Comparison of ENCODE assay signal across 17 mouse cellular contexts in the genomic region with DNA sequence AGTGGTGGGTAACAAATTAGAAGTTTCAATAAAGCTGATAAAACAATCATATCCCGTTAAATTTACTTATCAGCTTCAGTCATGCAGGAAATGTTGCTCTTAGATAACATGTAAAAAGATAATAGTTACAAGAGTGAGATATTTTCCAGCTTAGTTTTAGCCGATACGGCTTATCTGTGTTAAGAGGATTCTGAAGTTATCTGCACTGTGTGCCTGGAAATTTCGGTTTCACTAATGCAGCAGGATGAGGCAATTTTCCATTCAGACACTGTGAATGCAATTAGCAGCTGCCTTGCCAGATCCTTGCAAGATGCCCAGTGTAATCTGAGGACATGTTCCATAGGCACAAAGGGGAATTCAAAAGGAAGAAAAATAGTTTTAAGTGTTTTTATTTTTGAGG.
DNase-seq lines count a peak whose midpoint lies in the region; ATAC-seq and TF ChIP-seq lines count a peak whose summit lies in the region.
"Had no signal": no experiment of that assay in that cellular context is flagged by ENCODE, and none has a peak within 500 bp of the region (broad histone marks: within the 10 kb centered on the region; RNA-seq: fewer than 3 reads in every experiment).

No protein-coding gene starts in this region.

- H3K9me3 ChIP-seq in midbrain, embryonic 11.5 days (ENCODE audit: control insufficient read depth, low read length) = no peaks in the 10 kb centered on the region
- no peaks in the 10 kb centered on the region for H3K9me3 ChIP-seq in midbrain, embryonic 15.5 days
- H3K9me3 ChIP-seq: limb, embryonic 13.5 days; lung, embryonic 15.5 days had no signal

- DNase-seq in frontal cortex, postnatal 10 days (ENCODE audit: low spot score in 2 of 2) = no peak
- DNase-seq in midbrain, embryonic 11.5 days (ENCODE audit: low spot score, missing footprints) = no peak
- DNase-seq in brain, embryonic 14.5 days (ENCODE audit: low read depth) = peak; percentile 79
- peak; percentile 17 for DNase-seq in retina, embryonic 14.5 days (ENCODE audit: low spot score)
- DNase-seq in adrenal gland, adult 8-10 months = no peak
- DNase-seq: adrenal gland, postnatal 25 days; cerebellum, adult 11 months; gastrocnemius, postnatal 10 days; heart, postnatal 4 days; kidney, postnatal 14 days; layer of hippocampus, postnatal 36 days had no signal

- H3K4me3 ChIP-seq in midbrain, embryonic 11.5 days (ENCODE audit: low read depth, low read length) = no peak overlapping the region
- H3K4me3 ChIP-seq in midbrain, embryonic 15.5 days = no peak overlapping the region
- H3K4me3 ChIP-seq: limb, embryonic 13.5 days; lung, embryonic 15.5 days had no signal

- no peak overlapping the region for H3K4me2 ChIP-seq in midbrain, embryonic 11.5 days
- no peak overlapping the region for H3K4me2 ChIP-seq in midbrain, embryonic 15.5 days
- H3K4me2 ChIP-seq: heart, embryonic 11.5 days; limb, embryonic 13.5 days; lung, embryonic 15.5 days had no signal

- H3K36me3 ChIP-seq in midbrain, embryonic 11.5 days (ENCODE audit: control insufficient read depth, insufficient read depth, low read length) = no peaks in the 10 kb centered on the region
- H3K36me3 ChIP-seq in midbrain, embryonic 15.5 days (replicated peaks) = no peaks in the 10 kb centered on the region
- H3K36me3 ChIP-seq: limb, embryonic 13.5 days; lung, embryonic 15.5 days had no signal

- WGBS in midbrain, embryonic 11.5 days = 58% methylated on average over 4 of the region's 4 CpGs
- WGBS in midbrain, embryonic 15.5 days = 38% methylated on average over 4 of the region's 4 CpGs

- no peak for TF ChIP-seq CTCF in brain, embryonic 14.5 days (IDR thresholded peaks at IDR 0.05; ENCODE audit: borderline replicate concordance, extremely low read depth, insufficient read depth, insufficient read length)

- peak; percentile 94 for ATAC-seq in frontal cortex, adult (ENCODE audit: low TSS enrichment)
- ATAC-seq in midbrain, embryonic 11.5 days (ENCODE audit: low FRiP score) = 0 out of 2 replicates have a peak, but pooled peaks have one; percentile 30
- ATAC-seq in midbrain, embryonic 15.5 days (replicated peaks) = no peak
- ATAC-seq: intestine, postnatal 0 days had no signal

- TF ChIP-seq POLR2A in brain, embryonic 14.5 days (IDR thresholded peaks at IDR 0.05; ENCODE audit: borderline replicate concordance, extremely low read depth, insufficient read depth, insufficient read length, poor library complexity, severe bottlenecking) = no peak

- H3K27me3 ChIP-seq in midbrain, embryonic 11.5 days (ENCODE audit: control insufficient read depth, insufficient read depth, low read length) = no peaks in the 10 kb centered on the region
- H3K27me3 ChIP-seq in midbrain, embryonic 15.5 days (replicated peaks) = no peaks in the 10 kb centered on the region
- H3K27me3 ChIP-seq: limb, embryonic 13.5 days; lung, embryonic 15.5 days had no signal

- no peaks in the 10 kb centered on the region for H3K4me1 ChIP-seq in midbrain, embryonic 11.5 days (ENCODE audit: control insufficient read depth, insufficient read depth, low read length)
- H3K4me1 ChIP-seq in midbrain, embryonic 15.5 days = no peaks in the 10 kb centered on the region
- H3K4me1 ChIP-seq: limb, embryonic 13.5 days; lung, embryonic 15.5 days had no signal

- H3K9ac ChIP-seq in midbrain, embryonic 11.5 days (ENCODE audit: low read length) = no peak overlapping the region
- H3K9ac ChIP-seq in midbrain, embryonic 15.5 days = no peak overlapping the region
- H3K9ac ChIP-seq: limb, embryonic 13.5 days; lung, embryonic 15.5 days had no signal

- no peak overlapping the region for H3K27ac ChIP-seq in midbrain, embryonic 11.5 days (ENCODE audit: low read depth, low read length)
- no peak overlapping the region for H3K27ac ChIP-seq in midbrain, embryonic 15.5 days
- H3K27ac ChIP-seq: limb, embryonic 13.5 days; lung, embryonic 15.5 days had no signal

Comparison
In these comparisons a context has a peak if more than half of its experiments do, and no peak if none do; other contexts are left out.
1. DNase-seq: peak in brain, embryonic 14.5 days (single experiment) and retina, embryonic 14.5 days (single experiment); none in frontal cortex, postnatal 10 days (0 of 2), midbrain, embryonic 11.5 days (single experiment) and adrenal gland, adult 8-10 months (single experiment).